Mouse (Mus musculus): ENCODE results near the gene Ankar. TPM values are rescaled to one million over a fixed set of nuclear protein-coding genes. Genes with fewer than 3 reads are reported as not detected.

Ankar gene
- not detected in 2 replicates for polyA plus RNA-seq (2012; rRNA removed)

GRCm38 (mm10) chr1:72700479-72700878, at the start of gene Ankar:
Gene Ankar, minus strand, starts transcription at chr1:72700579.
- Histone ChIP-seq H3K27ac (ENCODE audit: insufficient read depth, low read length) (no peak within 1 kb of the TSS), H3K4me3 (ENCODE audit: insufficient read depth, low read length) (no peak within 1 kb of the TSS), H3K4me1 (ENCODE audit: control insufficient read depth, insufficient read depth, low read length) (no peaks in the 10 kb centered on the region)
- TF ChIP-seq POLR2A (IDR thresholded peaks at IDR 0.05; ENCODE audit: extremely low read depth, insufficient read depth, low read length) (no peak), CTCF (IDR thresholded peaks at IDR 0.05; ENCODE audit: extremely low read depth, insufficient read depth, low read length) (no peak)

- Histone ChIP-seq H3K4me1 (ENCODE audit: control insufficient read depth, insufficient read depth, low read length) (no peaks in the 10 kb centered on the region; the same call in 1 of the 2 replicates), H3K27ac (ENCODE audit: insufficient read depth, low read length) (no peak overlapping the region)
Measured at GRCm38 (mm10) chr1:72746382-72746781, 46.0 kb upstream of the Ankar start.

DNA sequence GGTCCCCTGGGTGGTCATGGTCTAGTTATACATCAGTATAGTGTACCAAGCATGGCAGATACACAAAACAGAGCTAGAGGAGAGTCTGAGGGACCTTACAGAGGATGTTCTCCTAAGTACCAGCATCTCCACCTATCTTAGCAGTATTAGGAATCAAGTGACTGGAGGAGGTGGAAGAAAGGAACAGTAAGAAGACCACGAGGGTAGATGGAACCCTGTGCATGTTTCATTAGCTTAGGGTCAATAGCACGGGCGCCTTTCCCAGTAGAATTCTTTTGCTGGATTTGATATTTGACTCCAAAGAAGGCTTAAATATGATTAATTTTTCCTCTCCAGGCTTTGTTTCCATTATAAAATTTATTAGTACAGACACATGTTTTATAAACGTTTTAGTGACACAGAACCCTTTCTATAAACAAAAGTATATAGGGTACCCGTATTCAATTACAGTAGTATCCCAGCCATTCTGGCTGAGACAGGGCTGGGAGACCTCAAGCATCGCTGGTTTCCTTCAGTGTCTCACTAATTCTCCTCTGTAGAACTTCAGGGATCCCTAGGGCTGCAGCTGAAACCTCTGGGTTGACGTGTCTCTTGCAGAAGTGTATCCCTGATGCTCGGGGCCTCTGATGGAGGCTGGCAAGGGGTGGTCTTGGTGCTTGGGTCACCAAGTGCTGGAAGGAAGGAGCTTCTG, 44.6 kb upstream of the Ankar start:
- H3K27ac ChIP-seq (ENCODE audit: insufficient read depth, low read length) = no peak overlapping the region
- H3K4me3 ChIP-seq (ENCODE audit: insufficient read depth, low read length) = no peak overlapping the region
- H3K4me1 ChIP-seq (ENCODE audit: control insufficient read depth, insufficient read depth, low read length) = no peaks in the 10 kb centered on the region; the same call in 1 of the 2 replicates
- TF ChIP-seq CTCF (IDR thresholded peaks at IDR 0.05; ENCODE audit: extremely low read depth, insufficient read depth, low read length) (no peak), POLR2A (IDR thresholded peaks at IDR 0.05; ENCODE audit: extremely low read depth, insufficient read depth, low read length) (no peak)

More at GRCm38 (mm10) chr1:72746382-72746781, 46.0 kb upstream of the Ankar start:
- TF ChIP-seq POLR2A (IDR thresholded peaks at IDR 0.05; ENCODE audit: extremely low read depth, insufficient read depth, low read length) = no peak
- TF ChIP-seq CTCF (IDR thresholded peaks at IDR 0.05; ENCODE audit: extremely low read depth, insufficient read depth, low read length) = no peak
- no peak overlapping the region for H3K4me3 ChIP-seq (ENCODE audit: insufficient read depth, low read length)

GRCm38 (mm10) chr1:72741406-72741805, 41.0 kb upstream of the Ankar start:
- Histone ChIP-seq H3K27ac (ENCODE audit: insufficient read depth, low read length) (no peak overlapping the region), H3K4me1 (ENCODE audit: control insufficient read depth, insufficient read depth, low read length) (peaks cover 5% of the 10 kb centered on the region; the same call in 1 of the 2 replicates), H3K4me3 (ENCODE audit: insufficient read depth, low read length) (no peak overlapping the region)
- TF ChIP-seq POLR2A (IDR thresholded peaks at IDR 0.05; ENCODE audit: extremely low read depth, insufficient read depth, low read length) (no peak), CTCF (IDR thresholded peaks at IDR 0.05; ENCODE audit: extremely low read depth, insufficient read depth, low read length) (no peak)

DNA sequence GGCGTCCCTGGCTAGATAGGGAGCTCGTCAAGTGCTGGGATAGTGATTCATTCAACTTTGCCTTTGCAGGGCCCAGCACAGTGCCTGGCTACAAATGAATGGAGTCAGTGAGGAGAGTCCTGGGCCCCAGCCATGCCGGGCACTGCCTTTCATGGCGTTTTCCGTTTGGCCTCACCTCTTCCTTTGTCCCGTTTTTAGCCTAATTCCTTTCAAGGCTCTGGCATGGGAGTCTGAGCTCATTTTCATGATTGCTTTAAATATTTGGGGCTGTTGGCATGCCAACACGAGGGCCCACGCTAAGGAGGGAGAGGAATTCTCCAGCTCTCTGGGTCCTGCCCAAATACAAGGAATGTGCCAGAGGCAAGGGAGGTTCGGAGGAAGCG, 39.3 kb upstream of the Ankar start:
- peaks cover 5% of the 10 kb centered on the region; the same call in 1 of the 2 replicates for H3K4me1 ChIP-seq (ENCODE audit: control insufficient read depth, insufficient read depth, low read length)
- no peak overlapping the region for H3K27ac ChIP-seq (ENCODE audit: insufficient read depth, low read length)
- TF ChIP-seq CTCF (IDR thresholded peaks at IDR 0.05; ENCODE audit: extremely low read depth, insufficient read depth, low read length) (no peak), POLR2A (IDR thresholded peaks at IDR 0.05; ENCODE audit: extremely low read depth, insufficient read depth, low read length) (no peak)
- H3K4me3 ChIP-seq (ENCODE audit: insufficient read depth, low read length) = no peak overlapping the region

GRCm38 (mm10) chr1:72738946-72739680, 38.7 kb upstream of the Ankar start:
- no peak for TF ChIP-seq CTCF (IDR thresholded peaks at IDR 0.05; ENCODE audit: extremely low read depth, insufficient read depth, low read length)
- no peak for TF ChIP-seq POLR2A (IDR thresholded peaks at IDR 0.05; ENCODE audit: extremely low read depth, insufficient read depth, low read length)
- Histone ChIP-seq H3K4me3 (ENCODE audit: insufficient read depth, low read length) (no peak overlapping the region), H3K4me1 (ENCODE audit: control insufficient read depth, insufficient read depth, low read length) (peaks cover 5% of the 10 kb centered on the region; the same call in 1 of the 2 replicates), H3K27ac (ENCODE audit: insufficient read depth, low read length) (no peak overlapping the region)

- H3K4me3 ChIP-seq (ENCODE audit: insufficient read depth, low read length) = no peak overlapping the region
- no peak for TF ChIP-seq CTCF (IDR thresholded peaks at IDR 0.05; ENCODE audit: extremely low read depth, insufficient read depth, low read length)
- no peak for TF ChIP-seq POLR2A (IDR thresholded peaks at IDR 0.05; ENCODE audit: extremely low read depth, insufficient read depth, low read length)
Measured at GRCm38 (mm10) chr1:72736397-72737125, 36.2 kb upstream of the Ankar start.

GRCm38 (mm10) chr1:72733191-72733691, 32.9 kb upstream of the Ankar start:
- H3K27ac ChIP-seq (ENCODE audit: insufficient read depth, low read length) = no peak overlapping the region
- TF ChIP-seq CTCF (IDR thresholded peaks at IDR 0.05; ENCODE audit: extremely low read depth, insufficient read depth, low read length) = no peak
- TF ChIP-seq POLR2A (IDR thresholded peaks at IDR 0.05; ENCODE audit: extremely low read depth, insufficient read depth, low read length) = no peak
- no peak overlapping the region for H3K4me3 ChIP-seq (ENCODE audit: insufficient read depth, low read length)
- no peaks in the 10 kb centered on the region for H3K4me1 ChIP-seq (ENCODE audit: control insufficient read depth, insufficient read depth, low read length)

More at GRCm38 (mm10) chr1:72736397-72737125, 36.2 kb upstream of the Ankar start:
- H3K4me1 ChIP-seq (ENCODE audit: control insufficient read depth, insufficient read depth, low read length) = peaks cover 5% of the 10 kb centered on the region; the same call in 1 of the 2 replicates
- no peak overlapping the region for H3K27ac ChIP-seq (ENCODE audit: insufficient read depth, low read length)

- no peak overlapping the region for H3K27ac ChIP-seq (ENCODE audit: insufficient read depth, low read length)
- no peaks in the 10 kb centered on the region for H3K4me1 ChIP-seq (ENCODE audit: control insufficient read depth, insufficient read depth, low read length)
- H3K4me3 ChIP-seq (ENCODE audit: insufficient read depth, low read length) = no peak overlapping the region
- no peak for TF ChIP-seq CTCF (IDR thresholded peaks at IDR 0.05; ENCODE audit: extremely low read depth, insufficient read depth, low read length)
- TF ChIP-seq POLR2A (IDR thresholded peaks at IDR 0.05; ENCODE audit: extremely low read depth, insufficient read depth, low read length) = no peak
Measured at GRCm38 (mm10) chr1:72730126-72730525, 29.7 kb upstream of the Ankar start.

All from cortical plate, adult 2 months (tissue).